Mouse (Mus musculus) hindbrain, postnatal 0 days (tissue): Measurements from ENCODE around the gene Taf11. TPM values are rescaled to one million over a fixed set of nuclear protein-coding genes. Genes with fewer than 3 reads are reported as not detected.

Source experiments
- ATAC-seq: fragments of 200-750 bp; cut with Nextera tagmentation; 2 replicates; pipeline ENCODE4 v1.8.0; 2017; ENCODE audit warnings: mild to moderate bottlenecking, moderate TSS enrichment, moderate library complexity
- DNase-seq: peaks from one replicate; pipeline ENCODE4 v3.0.0-alpha.2; 2015; ENCODE audit warnings: low spot score
- H3K27ac ChIP-seq: fragments of 300-500 bp; sonication (generic); 2 replicates; pipeline ENCODE4 v1.5.1; 2014; ENCODE audit warnings: mild to moderate bottlenecking
- H3K27me3 ChIP-seq: fragments of 300-500 bp; sonication (generic); 2 replicates; pipeline ENCODE4 v1.6.1; 2014; ENCODE audit warnings: low read length, mixed read lengths; ENCODE audit not compliant: insufficient read depth
- H3K36me3 ChIP-seq: fragments of 300-500 bp; sonication (generic); 2 replicates; pipeline ENCODE4 v1.6.1; 2014; ENCODE audit warnings: low read length, mixed read lengths; ENCODE audit not compliant: insufficient read depth
- H3K4me1 ChIP-seq: fragments of 300-500 bp; sonication (generic); 2 replicates; pipeline ENCODE4 v1.6.1; 2014; ENCODE audit warnings: antibody characterized with exemption, low read length, mixed read lengths; ENCODE audit not compliant: insufficient read depth
- H3K4me2 ChIP-seq: fragments of 300-500 bp; sonication (generic); 2 replicates; pipeline ENCODE4 v1.6.1; 2014; ENCODE audit warnings: low read depth, mild to moderate bottlenecking, low read length, moderate library complexity, mixed read lengths
- H3K4me3 ChIP-seq: fragments of 300-500 bp; sonication (generic); 2 replicates; pipeline ENCODE4 v1.5.1; 2014; ENCODE audit warnings: low read length
- H3K9ac ChIP-seq: fragments of 300-500 bp; sonication (generic); replicated peaks from 2 replicates; pipeline ENCODE4 v1.6.1; 2014; ENCODE audit warnings: mild to moderate bottlenecking, low read length, moderate library complexity, mixed read lengths
- H3K9me3 ChIP-seq: fragments of 300-500 bp; sonication (generic); 2 replicates; pipeline ENCODE4 v1.6.1; 2016; ENCODE audit warnings: low read length, mixed read lengths
- CTCF ChIP-seq: IDR thresholded peaks from 2 replicates; pipeline ENCODE4 v1.5.1; 2016; ENCODE audit warnings: antibody characterized with exemption, control low read depth, low read depth
- WGBS: fragments of 180-500 bp; shearing (Covaris S2); extraction: QIAGEN DNeasy Blood & Tissue Kit; methylation state at CpG from one replicate; pipeline ENCODE4 v1.1.7; 2014; 5-methylcytosine and 5-hydroxymethylcytosine counted together
- polyA plus RNA-seq: library from polyadenylated mRNA; unstranded; fragments of >200 nt; fragmentation: Nextera tagmentation; extraction: Ambion mirVana; gene quantifications from 2 replicates; pipeline ENCODE4 v1.2.1, GENCODE M21; 2015
- total RNA-seq: library from RNA; depleted of rRNA; stranded (reverse); fragments of >200 nt; gene quantifications from 2 replicates; pipeline ENCODE4 v1.2.3, GENCODE M21; 2014

Gene Taf11
- total and polyA plus RNA-seq, 2 experiments from 2014 or later, result 15.3 to 54.6 TPM

DNA sequence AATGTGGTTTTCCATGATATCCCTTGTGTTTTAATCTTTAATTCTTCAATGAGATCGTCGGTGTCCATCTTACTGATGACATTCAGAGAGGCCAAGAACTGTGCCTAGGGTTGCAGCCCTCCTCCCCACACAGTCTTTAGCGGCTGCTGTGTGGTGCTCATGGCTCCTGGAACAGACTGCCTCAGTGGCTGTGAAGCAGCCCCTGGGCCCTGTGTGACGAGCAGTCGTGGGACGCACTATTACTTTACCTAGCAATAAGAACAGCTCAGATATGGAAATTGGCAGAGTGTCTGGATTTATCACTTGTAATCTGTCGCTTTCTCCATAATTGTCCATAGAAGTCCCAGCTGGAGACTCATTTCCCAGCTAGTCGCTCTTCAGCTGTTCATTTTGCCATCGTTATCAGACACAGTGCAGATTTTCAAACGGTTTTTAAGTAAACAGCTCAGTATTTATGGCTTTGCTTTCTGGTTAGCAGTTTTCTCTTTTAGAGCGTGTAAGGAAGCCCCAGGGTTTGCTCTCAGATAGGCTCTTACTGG lies 12.6 kb upstream of the Taf11 start:
- Histone ChIP-seq H3K4me3 (no peak overlapping the region), H3K27me3 (no peaks in the 10 kb centered on the region), H3K27ac (no peak overlapping the region), H3K36me3 (no peaks in the 10 kb centered on the region), H3K4me2 (no peak overlapping the region), H3K4me1 (no peaks in the 10 kb centered on the region), H3K9ac (no peak overlapping the region), H3K9me3 (no peaks in the 10 kb centered on the region)
- WGBS, result 66% methylated on average over 11 of the region's 11 CpGs
- ATAC-seq, result peak; percentile 55; the same call in 1 of the 2 replicates
- DNase-seq, result peak; percentile 40
- TF ChIP-seq CTCF, result no peak

DNA sequence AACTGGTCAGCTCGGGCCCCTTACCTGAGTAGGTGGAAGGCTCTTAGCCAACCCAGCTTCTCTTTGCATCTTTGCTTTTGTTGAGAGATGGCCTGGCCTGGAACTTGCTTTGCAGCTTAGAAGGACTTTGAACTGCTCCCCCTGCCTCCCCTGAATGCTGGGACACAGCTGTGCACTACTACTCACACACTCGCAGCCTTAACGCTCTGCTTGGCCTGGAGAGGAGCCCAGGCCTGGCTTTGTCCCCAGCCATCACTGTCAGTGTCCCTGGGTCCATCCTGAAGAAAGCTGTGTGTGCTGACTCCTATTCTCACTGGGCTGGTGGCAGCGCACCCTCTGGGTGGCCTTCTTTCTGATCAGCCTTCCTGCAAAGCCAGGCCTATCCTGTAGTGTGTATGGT lies 11.0 kb upstream of the Taf11 start:
- TF ChIP-seq CTCF, result no peak
- ATAC-seq (no peak), DNase-seq (peak; percentile 41)
- Histone ChIP-seq H3K4me2 (no peak overlapping the region), H3K27ac (no peak overlapping the region), H3K4me3 (no peak overlapping the region), H3K36me3 (no peaks in the 10 kb centered on the region), H3K4me1 (no peaks in the 10 kb centered on the region), H3K9me3 (no peaks in the 10 kb centered on the region), H3K9ac (no peak overlapping the region), H3K27me3 (no peaks in the 10 kb centered on the region)
- WGBS, result 39% methylated on average over 4 of the region's 4 CpGs

DNA sequence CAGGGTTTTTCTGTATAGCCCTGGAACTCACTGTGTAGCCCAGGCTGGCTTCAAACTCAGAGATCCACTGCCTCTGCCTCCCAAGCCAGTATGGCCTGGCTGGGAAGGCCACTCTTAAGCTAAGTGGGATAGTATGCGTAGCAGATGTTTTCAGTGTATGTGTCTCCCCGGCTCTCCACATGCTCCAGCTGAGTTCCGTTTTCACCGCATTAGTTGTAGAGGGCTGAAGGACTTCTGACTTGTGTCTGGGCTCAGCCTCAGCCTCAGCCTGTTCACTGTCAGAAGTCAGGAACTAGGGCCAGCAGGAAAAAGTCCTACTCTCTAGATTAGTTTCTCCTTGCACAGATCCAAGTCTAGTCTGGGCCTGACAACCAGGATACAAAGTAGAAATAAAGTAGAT lies 6.7 kb upstream of the Taf11 start:
- Histone ChIP-seq H3K4me2 (no peak overlapping the region), H3K9ac (no peak overlapping the region), H3K27ac (no peak overlapping the region), H3K36me3 (no peaks in the 10 kb centered on the region; the same call in 1 of the 2 replicates), H3K27me3 (no peaks in the 10 kb centered on the region), H3K4me3 (no peak overlapping the region), H3K9me3 (no peaks in the 10 kb centered on the region), H3K4me1 (no peaks in the 10 kb centered on the region)
- TF ChIP-seq CTCF, result no peak
- 77% methylated on average over 4 of the region's 4 CpGs for WGBS
- no peak for DNase-seq
- ATAC-seq, result no peak

DNA sequence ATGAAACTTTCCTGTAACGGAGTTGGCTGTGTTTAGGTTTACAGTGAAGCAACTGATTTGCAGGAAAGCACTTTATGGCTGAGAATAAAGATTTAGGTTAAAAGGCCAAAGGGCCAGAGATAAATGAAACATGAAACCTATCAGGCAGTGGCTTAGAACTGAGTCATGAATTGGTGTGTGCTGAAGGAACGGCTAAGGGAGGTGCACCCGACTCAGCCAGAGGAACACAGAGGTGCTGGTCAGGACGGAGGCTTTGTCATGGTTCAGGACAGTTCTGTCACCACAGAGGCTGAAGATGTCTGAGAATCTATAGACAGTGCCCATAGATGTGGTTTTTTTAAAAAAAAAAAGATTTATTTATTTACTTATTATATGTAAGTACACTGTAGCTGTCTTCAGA lies 5.1 kb upstream of the Taf11 start:
- no peak for TF ChIP-seq CTCF

DNA sequence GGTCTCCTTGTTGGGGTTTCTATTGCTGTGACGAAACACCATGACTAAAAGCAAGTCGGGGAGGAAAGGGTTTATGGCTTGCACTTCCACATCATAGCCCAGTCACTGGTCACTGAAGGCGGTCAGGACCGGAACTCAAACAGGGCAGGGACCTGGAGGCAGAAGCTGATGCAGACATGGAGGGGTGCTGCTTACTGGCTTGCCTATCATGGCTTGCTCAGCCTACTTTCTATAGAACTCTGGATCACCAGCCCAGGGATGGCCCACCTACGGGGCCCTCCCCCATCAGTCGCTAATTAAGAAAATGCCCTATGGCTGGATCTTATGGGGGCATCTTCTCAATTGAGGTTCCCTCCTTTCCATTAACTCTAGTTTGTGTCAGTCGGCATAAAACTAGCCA lies 1.7 kb upstream of the Taf11 start:
- no peak for DNase-seq
- WGBS, result 92% methylated on average over 7 of the region's 7 CpGs
- no peaks in the 10 kb centered on the region for H3K9me3 ChIP-seq
- H3K27ac ChIP-seq, result no peak overlapping the region
- TF ChIP-seq CTCF, result no peak
- H3K9ac ChIP-seq, result no peak overlapping the region
- no peaks in the 10 kb centered on the region; the same call in 1 of the 2 replicates for H3K36me3 ChIP-seq
- peaks cover 19% of the 10 kb centered on the region for H3K4me1 ChIP-seq
- H3K27me3 ChIP-seq, result no peaks in the 10 kb centered on the region
- ATAC-seq, result no peak
- H3K4me3 ChIP-seq, result no peak overlapping the region
- no peak overlapping the region for H3K4me2 ChIP-seq

More for the DNA sequence above, 5.1 kb upstream of the Taf11 start:
- Histone ChIP-seq H3K9ac (no peak overlapping the region), H3K4me3 (no peak overlapping the region), H3K27me3 (no peaks in the 10 kb centered on the region), H3K4me2 (no peak overlapping the region), H3K36me3 (no peaks in the 10 kb centered on the region; the same call in 1 of the 2 replicates), H3K9me3 (no peaks in the 10 kb centered on the region), H3K4me1 (peaks cover 14% of the 10 kb centered on the region; the same call in 1 of the 2 replicates), H3K27ac (no peak overlapping the region)
- 93% methylated on average over 4 of the region's 4 CpGs for WGBS
- DNase-seq (no peak), ATAC-seq (no peak)

DNA sequence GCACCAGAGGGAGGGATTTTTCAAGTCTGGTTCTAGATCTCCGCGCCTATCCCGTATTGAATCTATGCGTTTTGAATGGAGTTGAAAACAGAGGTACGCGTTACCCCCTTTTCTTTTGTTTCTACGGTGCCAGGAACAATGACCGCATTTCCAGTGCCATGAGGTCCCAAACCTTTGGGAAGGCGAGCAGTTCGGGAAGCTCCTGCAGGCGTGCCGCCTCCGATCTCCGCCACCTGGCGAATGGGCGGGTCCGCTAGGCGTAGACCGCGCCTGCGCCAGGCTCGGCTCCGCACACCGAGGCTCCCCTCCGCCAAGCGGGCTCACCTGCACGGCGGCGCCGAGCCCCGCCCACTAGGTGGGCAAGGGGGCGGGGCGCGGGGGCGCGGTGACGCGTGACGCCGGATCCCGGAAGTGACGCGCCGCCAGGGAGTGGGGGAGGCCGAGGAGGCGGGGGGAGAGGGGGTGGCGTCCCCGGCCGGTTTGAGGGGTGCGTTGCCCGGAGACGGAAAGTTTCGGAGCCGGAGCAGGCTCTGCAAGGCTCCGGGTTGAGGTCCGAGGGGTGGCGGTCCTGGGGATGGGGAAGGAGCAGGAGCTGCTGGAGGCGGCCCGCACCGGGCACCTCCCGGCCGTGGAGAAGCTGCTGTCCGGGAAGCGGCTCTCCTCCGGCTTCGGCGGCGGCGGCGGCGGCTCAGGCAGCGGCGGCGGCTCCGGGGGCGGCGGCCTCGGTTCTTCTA lies 589 bp downstream of the Taf11 start, which contains the start of gene Anks1:
Gene Anks1, plus strand, starts transcription at position 419 of the 734 bp plus-strand sequence.
- ATAC-seq (peak; percentile 92), DNase-seq (peak; percentile 94)
- peak within 1 kb of the TSS; percentile 91 for H3K27ac ChIP-seq
- no peaks in the 10 kb centered on the region for H3K9me3 ChIP-seq
- H3K9ac ChIP-seq, result peak within 1 kb of the TSS; percentile 73
- H3K4me2 ChIP-seq, result peak within 1 kb of the TSS; percentile 96
- no peaks in the 10 kb centered on the region for H3K27me3 ChIP-seq
- TF ChIP-seq CTCF, result peak; percentile 61; the same call in 1 of the 2 replicates
- peak within 1 kb of the TSS; percentile 92 for H3K4me3 ChIP-seq
- under 1% methylated on average over 69 of the region's 78 CpGs for WGBS
- H3K4me1 ChIP-seq, result peaks cover 19% of the 10 kb centered on the region
- H3K36me3 ChIP-seq, result peaks cover 6% of the 10 kb centered on the region; the same call in 1 of the 2 replicates
